Mouse (Mus musculus): ENCODE measurements at regions not wholly inside any gene's neighbourhood (a gene's known extent, or its start where the extent isn't known, plus 50 kb on each side); places are given as distances from the start of the nearest gene placed in this dataset.

- H3K4me3 ChIP-seq = no peak overlapping the region
- DNase-seq (ENCODE audit: low spot score in 2 of 2) = no peak
- H3K27ac ChIP-seq = no peak overlapping the region
- no peak for TF ChIP-seq CTCF (conservative IDR thresholded peaks at IDR 0.05)
Measured at GRCm38 (mm10) chrX:109502571-109502970, 306.0 kb downstream of the Gm6377 start.

GRCm38 (mm10) chrX:109552471-109552870 lies 355.9 kb downstream of the Gm6377 start:
- no peak overlapping the region for H3K27ac ChIP-seq
- DNase-seq (ENCODE audit: low spot score in 2 of 2) = no peak
- TF ChIP-seq CTCF (conservative IDR thresholded peaks at IDR 0.05) = no peak
- H3K4me3 ChIP-seq = no peak overlapping the region

- DNase-seq (ENCODE audit: low spot score in 2 of 2) = no peak
- H3K4me3 ChIP-seq = no peak overlapping the region
- TF ChIP-seq CTCF (conservative IDR thresholded peaks at IDR 0.05) = peak; percentile 48
- no peak overlapping the region for H3K27ac ChIP-seq
Measured at GRCm38 (mm10) chrX:109587360-109587759, 390.8 kb downstream of the Gm6377 start.

- no peak for TF ChIP-seq CTCF (conservative IDR thresholded peaks at IDR 0.05)
- H3K4me3 ChIP-seq = no peak overlapping the region
- no peak for DNase-seq (ENCODE audit: low spot score in 2 of 2)
- no peak overlapping the region for H3K27ac ChIP-seq
Measured at GRCm38 (mm10) chrX:109626979-109627761, 430.6 kb downstream of the Gm6377 start.

Data from layer of hippocampus, adult 2 months (tissue).